Mouse (Mus musculus) layer of hippocampus, adult 11-12 months (tissue): ENCODE data around the gene Pih1d1.
"Not testable (repeated sequence)": the region's sequence is repeated elsewhere in the genome, so short reads cannot be mapped to it uniquely, and the experiment has no call there.

Experiments
- DNase-seq: peaks from one replicate; pipeline ENCODE4 v3.0.0; 2022; ENCODE audit warnings: low spot score

The Pih1d1 gene

DNA sequence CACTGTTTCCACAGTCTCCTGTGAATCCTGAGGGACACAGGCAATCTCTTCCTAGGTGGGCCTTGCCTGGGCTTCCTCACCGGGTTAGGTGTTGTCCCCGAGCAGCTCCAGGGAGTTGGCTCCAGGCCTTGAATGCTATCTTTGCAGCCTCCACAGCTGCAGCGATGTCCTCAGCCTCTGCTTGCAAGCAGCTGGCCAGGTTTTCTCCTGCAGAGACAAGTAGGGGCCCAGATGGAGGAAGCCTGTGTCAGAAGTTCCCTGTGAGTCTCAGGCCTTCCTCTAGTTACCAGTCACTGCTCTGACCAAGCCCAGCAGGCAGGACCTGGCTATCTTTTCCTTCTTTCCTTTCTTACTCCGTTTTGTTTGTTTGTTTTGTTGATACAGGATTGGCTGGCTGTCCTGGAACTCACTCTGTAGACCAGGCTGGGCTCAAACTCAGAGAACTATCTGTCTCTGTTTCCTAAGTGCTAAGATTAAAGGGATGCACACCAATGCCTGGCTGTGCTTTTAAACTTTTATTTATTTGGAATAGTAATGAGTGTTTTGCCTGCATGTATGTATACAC is 5.5 kb upstream of the Pih1d1 start:
- DNase-seq, result no peak

DNA sequence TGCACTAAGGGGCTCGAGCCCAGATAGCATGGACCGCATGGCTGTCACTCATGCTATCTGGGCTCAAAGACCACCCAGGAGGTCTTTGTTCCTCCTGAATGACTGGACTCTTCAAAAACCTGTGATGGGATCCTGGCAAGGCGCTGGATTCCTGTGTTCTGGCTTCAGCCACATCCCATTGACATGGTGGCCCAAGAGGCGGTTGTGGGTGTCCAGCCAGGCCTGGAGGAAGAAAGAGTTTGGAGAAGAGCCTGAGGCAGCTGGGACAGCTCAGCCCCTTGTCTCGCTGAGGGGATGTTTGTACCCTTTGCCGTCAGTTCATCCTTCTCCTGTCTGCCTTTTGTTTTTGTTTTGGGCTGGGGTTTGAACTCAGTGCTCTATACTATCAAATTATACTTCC is 4.6 kb upstream of the Pih1d1 start:
- no peak for DNase-seq

DNA sequence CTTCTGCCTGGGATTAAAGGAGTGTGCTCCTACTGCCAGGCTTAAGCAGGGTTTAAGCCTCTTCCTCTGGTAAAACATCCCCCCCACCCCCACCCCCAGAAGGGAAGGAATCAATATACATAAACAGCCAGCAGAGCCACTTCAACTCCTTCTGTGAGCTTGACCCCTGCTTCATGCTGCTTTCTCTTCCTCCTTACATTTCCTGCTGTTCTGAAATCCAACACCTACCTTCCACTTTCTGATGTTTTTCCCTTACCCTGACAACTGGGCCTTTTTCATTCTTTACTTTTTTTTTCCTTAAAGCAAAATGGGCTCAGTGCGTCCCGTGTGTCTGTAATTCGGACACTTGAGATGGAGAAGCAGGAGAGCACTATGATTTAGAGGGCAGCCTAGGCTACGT is 3.8 kb upstream of the Pih1d1 start:
- no peak for DNase-seq

DNA sequence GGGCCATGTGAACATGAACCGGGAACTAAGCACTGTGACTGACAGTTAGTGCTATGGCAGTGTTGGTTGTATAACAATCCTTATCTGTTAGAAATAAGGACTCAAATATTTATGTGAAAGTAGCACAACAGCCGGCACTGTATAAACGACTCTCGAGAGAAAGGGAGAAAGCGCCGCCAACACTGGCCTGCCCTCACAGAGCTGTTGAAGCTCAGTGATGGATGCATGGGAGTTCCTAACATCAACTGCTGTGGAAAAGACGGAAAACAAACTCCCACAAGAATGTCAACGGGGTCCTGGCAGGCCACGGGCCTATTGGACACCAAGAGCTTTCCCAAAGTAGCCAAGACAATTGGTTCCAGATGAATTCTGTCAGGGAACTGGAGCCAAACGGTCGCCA is 2.8 kb upstream of the Pih1d1 start:
- no peak for DNase-seq

DNA sequence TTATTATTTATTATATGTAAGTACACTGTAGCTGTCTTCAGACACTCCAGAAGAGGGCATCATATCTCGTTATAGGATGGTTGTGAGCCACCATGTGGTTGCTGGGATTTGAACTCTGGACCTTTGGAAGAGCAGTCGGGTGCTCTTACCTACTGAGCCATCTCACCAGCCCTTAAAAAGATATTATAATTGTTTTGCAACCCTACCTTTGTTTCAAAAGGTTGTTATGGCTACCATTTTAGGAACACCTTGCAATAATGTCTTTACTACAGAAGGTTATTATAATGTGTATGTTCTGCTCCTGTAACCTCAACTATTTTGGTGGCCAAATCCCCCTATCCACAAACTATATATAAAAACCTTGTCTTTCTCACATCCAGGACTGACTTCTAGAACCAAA is 1.1 kb upstream of the Pih1d1 start:
- not testable (repeated sequence) for DNase-seq

DNA sequence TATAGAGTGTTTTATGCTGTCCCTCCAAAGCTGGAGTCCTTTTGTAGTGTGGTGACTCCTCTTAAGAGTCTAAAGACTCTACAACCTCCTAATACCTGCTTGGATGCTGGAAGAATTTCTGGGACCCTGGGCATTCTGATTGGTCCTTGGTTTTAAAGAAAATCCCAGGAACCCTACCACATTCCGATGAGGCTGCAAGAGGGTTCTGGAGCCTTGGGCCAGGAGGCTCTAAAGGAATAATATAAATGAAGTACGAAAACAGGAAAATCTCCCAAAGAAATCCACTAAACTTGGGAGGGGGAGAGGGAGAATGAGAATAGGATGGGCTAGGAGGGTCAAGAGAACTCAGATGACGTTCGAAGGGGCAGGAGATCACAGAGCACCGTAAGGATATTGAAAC is 517 bp upstream of the Pih1d1 start:
- no peak for DNase-seq

DNA sequence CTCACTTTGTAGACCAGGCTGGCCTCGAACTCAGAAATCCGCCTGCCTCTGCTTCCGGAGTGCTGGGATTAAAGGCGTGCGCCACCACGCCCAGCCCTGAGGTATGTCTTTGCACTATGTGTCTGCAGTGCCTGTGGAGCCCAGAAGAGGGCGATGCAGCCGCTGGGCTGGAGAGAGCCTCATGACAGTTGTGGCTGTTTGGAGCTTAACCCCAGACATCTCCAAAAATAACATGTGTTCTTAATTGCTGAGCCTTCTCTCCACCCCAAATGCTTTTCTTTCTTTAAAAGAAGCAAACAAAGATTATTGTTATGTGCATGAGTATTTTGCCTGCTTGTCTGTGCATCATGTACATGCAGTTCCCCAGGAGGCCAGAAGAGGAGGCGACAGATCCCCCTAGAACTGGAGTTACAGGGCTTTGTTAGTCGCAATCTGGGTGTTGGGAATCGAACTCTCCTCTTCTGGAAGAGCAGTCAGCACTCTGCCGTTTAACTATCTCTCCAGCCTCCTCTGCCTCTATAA is 951 bp downstream of the Pih1d1 start:
- DNase-seq, result peak; percentile 68

DNA sequence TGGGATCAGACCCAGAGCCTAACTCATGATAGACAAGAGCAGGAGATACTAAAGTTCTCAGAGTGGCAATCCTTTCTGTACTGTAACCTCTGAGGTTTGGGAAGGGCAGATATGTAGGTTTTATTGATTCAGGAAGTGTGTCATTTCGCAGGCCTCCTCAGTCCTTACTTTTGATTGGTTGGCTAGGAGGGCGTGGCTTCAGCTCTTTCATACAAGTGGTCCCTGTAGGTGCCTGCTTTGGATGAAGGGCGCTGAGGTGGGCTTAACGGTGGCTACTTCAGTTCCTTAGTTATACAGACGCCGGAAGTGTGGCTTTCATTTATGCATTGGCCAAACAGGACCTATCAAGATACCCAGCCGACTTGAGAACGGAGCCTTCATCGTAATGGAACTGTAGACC is 1.5 kb downstream of the Pih1d1 start:
- DNase-seq, result no peak

DNA sequence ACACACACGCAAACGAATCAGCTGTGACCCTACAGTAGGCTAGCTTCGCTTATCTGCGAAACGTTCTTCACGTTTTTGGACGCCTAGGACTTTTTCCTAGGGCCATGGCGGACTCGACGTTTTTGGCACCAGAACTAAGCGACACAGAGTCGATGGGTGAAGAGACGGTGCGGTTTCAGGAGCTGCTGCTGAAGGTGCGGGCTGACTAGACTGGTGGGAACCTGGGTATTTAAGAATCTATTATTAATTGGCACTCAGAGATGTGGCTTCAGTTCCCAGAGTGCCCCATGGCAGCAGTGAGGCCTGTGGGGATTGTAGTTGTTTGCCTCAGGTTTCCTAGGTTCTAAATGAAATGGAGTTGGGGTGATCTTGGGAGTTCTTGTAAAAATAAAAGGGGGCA is 2.1 kb downstream of the Pih1d1 start:
- no peak for DNase-seq

DNA sequence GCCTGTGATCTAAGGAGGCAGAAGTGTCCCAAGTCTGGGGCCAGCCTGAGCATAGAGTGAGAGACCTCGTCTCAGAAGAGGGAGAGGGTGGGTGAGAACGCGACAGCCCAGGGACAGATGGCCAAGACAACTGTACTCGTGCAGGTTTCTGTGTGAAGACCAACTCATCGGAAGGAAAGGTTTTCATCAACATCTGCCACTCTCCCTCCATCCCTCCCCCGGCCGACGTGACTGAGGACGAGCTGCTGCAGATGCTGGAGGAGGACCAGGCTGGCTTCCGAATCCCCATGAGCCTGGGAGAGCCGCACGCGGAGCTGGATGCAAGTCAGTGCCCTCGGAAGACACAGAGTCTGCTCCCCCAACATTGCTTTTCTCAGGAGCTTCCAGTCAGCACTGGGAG is 3.4 kb downstream of the Pih1d1 start:
- DNase-seq, result no peak

DNA sequence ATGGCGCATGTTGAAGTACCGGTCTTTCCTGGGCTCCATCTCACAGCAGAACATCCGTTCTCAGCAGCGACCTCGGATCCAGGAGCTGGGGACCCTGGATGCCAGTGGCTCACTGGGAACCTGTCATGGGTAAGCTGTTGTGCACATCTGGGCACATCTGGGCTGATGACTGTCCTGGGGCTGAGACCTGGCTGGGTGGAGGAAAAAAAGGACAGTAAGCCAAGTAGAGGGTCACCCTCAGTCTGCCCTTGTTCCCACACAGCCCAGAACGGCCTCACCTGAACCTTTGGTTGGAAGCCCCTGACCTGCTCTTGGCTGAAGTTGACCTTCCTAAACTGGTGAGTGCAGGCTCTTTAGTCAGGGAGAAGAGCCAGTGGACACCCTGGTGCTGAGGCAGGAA is 4.9 kb downstream of the Pih1d1 start:
- no peak for DNase-seq

DNA sequence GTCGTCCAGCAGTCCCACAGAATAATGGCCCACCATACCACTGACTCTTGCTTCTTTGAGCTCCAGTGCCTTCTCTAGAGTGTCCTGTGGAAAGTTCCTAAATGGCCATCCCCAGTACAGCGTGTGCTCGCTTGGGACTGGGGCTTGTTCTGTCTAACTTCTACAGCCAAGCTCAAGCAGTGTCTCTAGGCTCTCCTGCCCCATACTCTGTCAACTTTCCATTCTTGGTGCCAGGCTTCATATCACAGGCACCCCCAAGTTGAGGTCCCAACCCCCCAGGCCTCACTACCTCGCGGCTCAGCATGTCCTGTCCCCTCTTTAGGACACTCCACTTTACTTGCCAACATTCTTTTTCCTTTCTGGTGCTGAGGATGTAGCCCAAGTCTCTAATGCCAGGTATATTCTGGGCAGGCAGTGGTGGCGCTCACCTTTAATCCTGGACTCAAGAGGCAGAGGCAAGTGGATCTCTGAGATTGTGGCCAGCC is 6.3 kb downstream of the Pih1d1 start:
- no peak for DNase-seq

DNA sequence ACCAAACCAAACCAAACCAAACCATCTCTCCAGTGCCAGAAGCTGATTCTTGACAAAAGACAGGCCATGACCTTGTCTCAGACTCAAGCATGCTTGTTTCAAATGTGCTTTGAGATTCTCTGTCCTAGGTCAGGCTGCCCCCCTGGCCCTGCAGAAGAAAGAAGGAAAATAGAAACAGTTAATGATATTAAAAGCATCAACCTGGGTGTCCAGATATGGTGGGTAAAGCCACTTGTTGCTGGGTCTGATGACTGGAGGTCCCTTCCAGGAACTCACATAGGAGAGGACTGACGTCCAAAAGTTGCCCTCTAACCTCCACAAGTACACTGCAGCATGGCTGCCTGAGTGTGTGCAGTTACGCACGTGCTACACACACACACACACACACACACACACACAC is 6.8 kb downstream of the Pih1d1 start:
- no peak for DNase-seq

DNA sequence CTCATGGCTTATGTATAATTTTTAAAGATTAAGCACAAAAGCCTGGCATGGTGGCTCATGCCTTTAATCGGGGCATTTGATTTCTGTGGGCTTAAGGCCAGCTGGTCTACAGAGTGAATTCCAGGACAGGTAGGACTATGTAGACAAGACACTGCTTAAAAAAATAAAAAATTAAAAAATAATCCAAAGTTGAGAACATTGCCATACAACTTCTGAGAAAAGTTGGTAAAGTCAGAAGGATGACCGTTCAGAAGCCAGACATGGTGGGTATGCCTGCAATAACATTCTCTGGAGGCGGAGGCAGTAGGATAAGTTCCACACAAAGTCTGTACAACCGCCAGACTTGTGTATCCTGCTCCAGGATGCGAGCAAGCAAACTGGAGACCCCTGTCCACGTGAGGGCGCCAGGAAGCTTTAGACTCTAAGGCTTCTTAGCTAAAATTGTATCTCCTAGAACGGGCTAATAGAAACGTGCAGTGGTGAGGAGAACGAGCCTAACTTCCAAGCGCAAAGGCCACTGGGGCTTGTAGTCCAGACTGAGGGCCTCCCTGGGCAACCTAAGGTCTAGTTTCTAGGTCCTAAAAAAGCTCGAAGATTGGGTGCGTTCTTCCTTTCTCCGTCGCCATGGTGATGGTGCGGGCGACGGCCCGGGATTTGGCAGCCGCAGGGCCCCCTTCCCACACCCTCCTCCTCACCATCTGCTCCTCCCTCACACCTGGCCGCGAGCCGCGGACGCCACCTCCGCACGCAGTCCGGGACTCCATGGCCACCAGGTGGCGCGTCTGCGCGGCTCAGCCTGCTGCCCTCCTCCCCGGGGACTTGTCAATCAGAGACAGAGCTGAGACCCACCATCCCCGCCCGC is 7.7 kb downstream of the Pih1d1 start:
- peak; percentile 92 for DNase-seq

DNA sequence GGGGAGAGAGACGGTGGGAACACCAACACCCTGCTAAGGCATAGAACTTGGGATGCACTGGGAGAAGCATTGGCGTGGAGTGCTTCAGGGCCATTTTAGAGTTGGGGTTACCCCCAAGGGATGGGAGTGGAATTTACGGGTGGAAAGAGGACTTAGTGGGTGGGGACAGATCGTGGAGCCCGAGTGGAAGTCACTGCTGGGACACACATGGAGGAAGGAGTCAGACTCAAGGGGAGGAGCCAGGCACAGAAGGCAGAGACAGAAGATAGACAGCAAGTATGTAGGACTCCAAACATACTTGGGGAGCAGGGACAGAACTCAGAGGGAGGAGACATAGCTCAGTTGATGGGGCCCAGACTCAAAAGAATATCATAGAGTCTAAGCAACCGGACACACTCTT is 8.4 kb downstream of the Pih1d1 start:
- DNase-seq, result no peak

DNA sequence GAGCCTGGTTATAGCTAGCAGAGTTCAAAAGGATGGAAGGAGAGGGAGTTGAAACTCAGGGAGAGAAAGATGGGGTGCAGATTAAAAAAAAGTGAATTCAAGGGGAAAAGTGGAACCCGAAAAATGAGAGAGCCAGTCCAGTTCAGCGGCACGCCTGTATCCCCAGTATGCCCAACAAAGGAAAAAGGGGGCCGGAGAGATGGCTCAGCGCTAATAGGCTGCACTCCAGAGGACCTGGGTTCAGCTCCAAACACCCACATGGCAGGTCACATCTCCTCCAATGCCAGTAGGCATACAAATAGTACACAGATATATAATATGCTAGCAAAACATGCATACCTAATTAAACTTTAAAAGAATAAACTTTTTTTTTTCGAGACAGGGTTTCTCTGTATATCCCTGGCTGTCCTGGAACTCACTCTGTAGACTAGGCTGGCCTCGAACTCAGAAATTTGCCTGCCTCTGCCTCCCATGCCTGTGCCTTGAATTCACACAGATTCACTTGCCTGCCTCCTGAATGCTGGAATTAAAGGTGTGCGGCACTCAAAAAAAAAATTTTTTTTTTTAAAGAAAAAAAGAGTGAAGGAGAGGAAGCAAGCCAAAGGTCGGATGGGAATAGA is 9.0 kb downstream of the Pih1d1 start:
- DNase-seq, result no peak

DNA sequence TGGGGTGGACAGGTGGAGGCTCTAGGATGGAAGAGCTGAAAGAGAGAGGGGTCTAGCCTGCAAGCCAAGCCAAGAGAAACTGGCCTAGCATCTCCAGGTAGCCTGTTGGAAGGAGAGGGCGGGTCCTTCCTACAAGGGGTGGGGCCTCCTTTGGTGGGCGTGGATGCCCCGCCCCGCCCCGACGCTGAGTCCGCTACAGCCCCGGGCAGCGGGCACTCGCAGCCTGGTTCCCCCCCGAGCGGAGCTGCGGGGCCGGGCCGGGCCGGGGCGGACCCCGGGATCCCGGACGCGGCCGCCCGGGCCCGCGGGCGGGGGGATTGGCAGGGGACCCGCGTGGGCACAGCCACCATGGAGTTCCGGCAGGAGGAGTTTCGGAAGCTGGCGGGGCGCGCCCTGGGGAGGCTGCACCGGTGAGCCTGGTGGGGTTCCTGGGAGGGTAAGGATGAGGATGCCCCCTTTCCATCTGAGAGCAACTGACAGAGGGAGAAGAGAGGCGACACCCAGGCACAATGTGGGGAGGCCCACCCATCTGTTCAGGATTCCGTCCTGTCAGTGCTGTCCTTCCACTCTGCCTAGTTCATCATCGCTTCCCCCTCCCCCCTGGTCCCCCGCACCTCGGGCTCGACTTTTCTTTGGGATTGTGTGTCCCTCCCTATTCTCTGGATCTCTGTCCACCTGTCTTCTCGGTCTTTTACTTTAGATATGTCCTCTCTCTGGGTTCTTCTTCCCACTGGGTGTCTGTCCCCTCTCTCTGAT is 9.8 kb downstream of the Pih1d1 start, which contains the start of gene Slc17a7:
Gene Slc17a7 (plus strand): TSS at position 215 of the 756 bp plus-strand sequence.
- DNase-seq, result no peak

DNA sequence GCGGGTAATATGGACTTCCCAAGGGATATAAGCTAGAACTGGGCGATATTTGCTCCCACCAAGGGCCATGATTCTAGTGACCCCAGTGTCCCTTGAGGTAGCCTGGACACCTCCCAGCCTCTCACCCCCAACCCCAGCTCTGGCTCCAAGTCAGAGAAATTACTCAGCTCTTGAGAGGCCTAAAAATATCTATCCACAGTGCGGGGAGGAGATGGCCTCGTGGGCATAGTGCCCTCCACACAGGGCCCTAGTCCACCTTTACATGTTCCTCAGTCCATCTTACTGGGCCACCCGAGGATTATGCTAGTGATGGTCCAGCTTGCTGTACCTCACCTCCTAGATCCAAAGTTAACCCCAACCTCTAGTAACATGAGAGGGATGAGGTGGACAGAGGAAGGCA is 10.7 kb downstream of the Pih1d1 start:
- DNase-seq, result no peak

DNA sequence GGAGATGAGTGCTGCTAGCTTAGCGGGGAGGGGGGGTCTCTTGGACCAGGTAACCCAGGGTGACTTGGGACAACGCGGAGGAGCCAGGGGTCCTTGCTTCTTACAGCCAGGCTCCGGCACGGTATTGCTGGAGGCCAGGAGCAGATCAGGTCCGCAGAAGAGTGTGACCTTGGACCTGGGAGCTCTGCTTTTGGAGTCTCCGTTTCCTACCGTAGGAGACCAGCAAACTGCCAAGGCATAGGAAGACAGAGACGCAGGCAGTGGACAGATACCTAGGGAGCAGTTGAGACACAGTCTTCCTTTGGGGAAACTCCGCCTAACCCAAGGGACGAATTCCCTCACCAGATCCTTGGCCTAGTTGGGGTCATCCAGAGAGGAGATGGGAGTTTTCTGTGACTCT is 11.6 kb downstream of the Pih1d1 start:
- DNase-seq, result no peak

DNA sequence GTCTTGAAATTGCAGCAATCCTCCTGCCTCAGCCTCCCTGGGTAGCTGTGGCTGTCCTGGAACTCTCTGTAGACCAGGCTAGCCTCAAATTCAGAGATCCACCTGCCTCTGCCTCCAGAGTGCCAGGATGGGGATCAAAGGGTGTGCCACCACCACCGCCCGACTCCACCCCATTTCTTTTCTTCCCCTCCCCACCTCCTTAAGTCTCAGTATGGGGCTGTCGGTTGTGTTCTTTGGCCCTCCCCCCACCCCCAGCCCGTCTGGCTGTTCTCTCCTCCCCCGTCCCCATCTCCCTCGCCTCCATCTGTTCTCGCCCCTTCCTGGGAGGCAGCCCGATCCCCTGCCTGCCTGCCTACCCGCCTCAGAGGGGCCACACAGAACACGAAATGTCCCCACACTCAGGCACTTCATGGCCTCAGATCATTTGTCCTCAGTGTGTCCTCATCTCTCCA is 12.9 kb downstream of the Pih1d1 start:
- DNase-seq, result peak; percentile 59

DNA sequence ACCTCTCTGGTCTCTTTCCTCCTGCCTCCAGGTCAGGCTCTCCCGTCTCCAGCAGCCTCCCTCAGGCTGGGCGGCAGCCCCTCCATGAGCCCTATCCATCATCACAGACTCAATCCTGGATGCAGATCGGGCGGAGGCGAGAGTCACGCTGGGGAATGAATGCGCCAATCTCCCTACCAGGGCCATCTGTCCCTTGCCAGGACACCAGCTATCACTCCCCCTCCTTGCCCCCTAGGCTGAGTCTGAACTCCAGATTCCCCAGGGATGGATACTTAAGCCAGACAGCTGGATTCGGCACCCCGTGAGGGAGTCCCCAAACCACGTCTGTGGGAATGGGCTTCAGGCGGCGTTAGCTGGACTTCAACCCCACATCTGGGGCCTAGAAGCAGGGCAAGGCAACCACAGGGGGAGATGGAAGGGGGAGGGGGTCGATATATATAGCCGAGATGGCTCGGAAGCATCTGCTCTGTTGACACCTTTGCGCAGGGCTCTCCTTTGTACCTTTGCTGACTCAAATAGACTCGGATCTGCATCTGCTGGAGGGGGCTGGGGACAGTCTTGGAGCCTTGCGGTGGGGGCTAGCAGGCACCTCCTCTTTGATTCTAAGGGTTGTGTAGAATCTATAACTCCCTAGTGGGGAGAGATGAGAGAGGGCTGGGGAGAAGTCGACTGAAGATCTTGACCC is 13.8 kb downstream of the Pih1d1 start:
- peak; percentile 72 for DNase-seq

DNA sequence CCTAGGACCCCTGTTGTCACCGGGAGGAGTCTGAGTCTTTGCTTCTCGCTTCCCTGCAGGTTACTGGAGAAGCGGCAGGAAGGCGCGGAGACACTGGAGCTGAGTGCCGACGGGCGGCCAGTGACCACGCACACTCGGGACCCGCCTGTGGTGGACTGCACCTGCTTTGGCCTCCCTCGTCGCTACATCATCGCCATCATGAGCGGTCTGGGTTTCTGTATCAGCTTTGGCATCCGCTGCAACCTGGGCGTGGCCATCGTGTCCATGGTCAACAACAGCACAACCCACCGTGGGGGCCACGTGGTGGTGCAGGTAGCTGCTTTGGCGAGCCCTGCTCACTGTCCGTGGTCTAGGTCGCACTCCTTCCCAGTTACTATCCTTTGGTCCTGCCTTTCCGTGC is 14.6 kb downstream of the Pih1d1 start:
- no peak for DNase-seq
